Mouse (Mus musculus) T-helper 2 cell (primary cell): Measurements from ENCODE around the gene Cic.

Experiments used
- in situ Hi-C: fragments of 300-600 bp; cut with MboI, MseI; formaldehyde crosslinking; loops from one replicate; pipeline ENCODE4 v1.15.1; 2025; ENCODE audit warnings: high pct_unique_total_duplicates

Cic gene

DNA sequence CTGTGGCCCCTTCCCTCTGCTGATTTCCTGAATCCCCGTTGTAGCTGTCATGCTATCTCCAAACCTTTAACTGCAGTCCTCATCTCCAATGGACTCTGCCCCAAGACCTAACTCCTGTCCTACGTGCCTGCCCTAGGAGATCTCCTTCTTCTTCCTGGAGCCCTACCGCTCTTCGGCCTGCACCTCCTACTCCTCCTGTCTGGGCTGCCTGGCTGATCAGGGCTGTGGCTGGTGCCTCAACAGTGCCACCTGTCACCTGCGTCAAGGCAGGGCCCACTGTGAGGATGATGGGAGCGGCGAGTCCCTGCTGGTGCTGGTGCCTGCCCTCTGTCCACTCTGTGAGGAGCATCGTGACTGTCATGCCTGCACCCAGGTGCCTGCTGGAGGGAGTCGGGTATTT, 71.8 kb downstream of the Cic start:
- in situ Hi-C loops = loop anchor here (10.0 kb wide), 1 partner anchor 225 kb away; no protein-coding TSS in a partner anchor

DNA sequence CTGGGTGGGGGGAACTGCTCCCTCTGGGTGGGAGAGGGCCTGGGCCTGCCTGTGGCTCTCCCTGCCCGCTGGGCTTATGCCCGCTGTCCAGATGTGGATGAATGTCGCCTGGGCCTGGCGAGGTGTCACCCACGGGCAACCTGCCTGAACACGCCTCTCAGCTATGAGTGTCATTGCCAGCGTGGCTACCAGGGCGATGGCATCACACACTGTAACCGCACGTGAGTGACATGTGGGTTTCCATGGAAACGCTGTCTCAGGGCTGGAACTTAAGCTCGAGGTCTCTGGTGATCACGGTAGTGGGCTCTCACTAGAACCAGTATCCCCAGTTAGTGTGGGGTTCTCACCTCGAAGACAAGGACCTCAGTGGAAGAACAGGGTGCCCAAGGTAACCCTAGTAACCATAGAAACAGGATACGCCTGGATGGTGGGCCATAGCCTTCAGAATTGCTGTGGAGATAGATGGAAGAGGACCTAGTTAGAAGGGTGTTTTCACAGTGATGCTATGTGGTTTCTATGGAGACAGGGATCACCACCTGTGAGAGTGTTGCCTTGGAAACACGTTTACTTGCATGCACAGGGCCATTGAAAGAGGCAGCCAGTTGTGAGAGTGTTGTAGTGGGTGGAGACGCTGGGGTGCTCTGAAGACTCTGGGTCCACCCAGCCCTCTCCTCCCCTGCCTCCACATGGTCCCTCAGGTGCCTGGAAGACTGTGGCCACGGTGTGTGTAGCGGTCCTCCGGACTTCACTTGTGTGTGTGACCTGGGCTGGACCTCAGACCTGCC, 73.7 kb downstream of the Cic start:
- in situ Hi-C loops = no loop called here
